Mouse (Mus musculus) testis, adult 2 months (tissue): ENCODE results near the gene Smarca4.

Source experiments
- CTCF ChIP-seq: fragments of 200-500 bp; IDR thresholded peaks from 2 replicates; pipeline ENCODE4 v1.5.1; 2012; ENCODE audit warnings: low read depth, mild to moderate bottlenecking, inconsistent platforms, low read length, moderate library complexity; ENCODE audit not compliant: control insufficient read depth, insufficient read depth, insufficient replicate concordance
- POLR2A ChIP-seq: fragments of 200-500 bp; IDR thresholded peaks from 2 replicates; pipeline ENCODE4 v1.6.1; 2012; ENCODE audit warnings: low read depth, mild to moderate bottlenecking, inconsistent platforms, low read length, moderate library complexity; ENCODE audit not compliant: control insufficient read depth

DNA sequence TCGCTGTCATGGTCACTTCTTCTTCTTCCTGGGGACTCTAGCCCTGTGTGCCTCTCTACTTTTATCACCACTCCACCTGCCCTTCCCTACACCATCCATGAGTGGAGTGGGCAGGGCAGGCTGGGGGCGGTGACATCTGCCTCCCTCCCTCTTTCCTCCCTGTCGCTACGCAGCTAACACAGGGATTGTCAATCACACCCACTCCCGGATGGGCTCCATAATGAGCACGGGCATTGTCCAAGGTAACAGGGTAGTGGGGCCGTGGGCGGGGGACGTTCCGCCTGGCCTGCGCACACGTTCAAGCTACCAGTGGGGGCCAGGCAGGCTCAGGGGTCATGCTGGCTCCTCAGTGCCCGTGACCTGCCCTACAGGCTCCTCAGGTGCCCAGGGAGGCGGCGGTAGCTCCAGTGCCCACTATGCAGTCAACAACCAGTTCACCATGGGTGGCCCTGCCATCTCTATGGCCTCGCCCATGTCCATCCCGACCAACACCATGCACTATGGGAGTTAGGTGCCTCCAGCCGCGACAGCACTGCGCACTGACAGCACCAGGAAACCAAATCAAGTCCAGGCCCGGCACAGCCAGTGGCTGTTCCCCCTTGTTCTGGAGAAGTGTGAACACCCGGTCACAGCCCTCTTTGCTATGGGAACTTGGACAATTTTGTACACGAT is 28.2 kb upstream of the Smarca4 start:
- TF ChIP-seq POLR2A, result no peak
- no peak for TF ChIP-seq CTCF
